8 mouse cellular contexts compared by ENCODE assay signal in genomic region chr2:32363376-32364106, GRCm38 (mm10). TPM values are rescaled to one million over a fixed set of nuclear protein-coding genes. Genes with fewer than 3 reads are reported as not detected.
DNase-seq lines count a peak whose midpoint lies in the region; ATAC-seq and TF ChIP-seq lines count a peak whose summit lies in the region.

No protein-coding gene starts in this region.

- H3K9ac ChIP-seq in forebrain, embryonic 13.5 days: peak overlapping the region; percentile 86

- H3K27me3 ChIP-seq in Patski: no peaks in the 10 kb centered on the region
- H3K27me3 ChIP-seq in forebrain, embryonic 13.5 days: peaks cover 9% of the 10 kb centered on the region

- peaks cover 26% of the 10 kb centered on the region for H3K4me1 ChIP-seq in forebrain, embryonic 13.5 days

- H3K36me3 ChIP-seq in forebrain, embryonic 13.5 days (ENCODE audit: poor library complexity, severe bottlenecking): peaks cover 41% of the 10 kb centered on the region

- CTCF ChIA-PET in Patski (lab: Charles Lee): interaction anchor here (1.1 to 1.5 kb wide), 3 partner anchors 13 to 59 kb away, joined by 3 to 5 read pairs (median 4); no protein-coding TSS in a partner anchor

- peak overlapping the region; percentile 95 for H3K27ac ChIP-seq in gastrocnemius, adult 2 months
- peak overlapping the region; percentile 75 for H3K27ac ChIP-seq in forebrain, embryonic 13.5 days

- WGBS in forebrain, embryonic 13.5 days: 11% methylated on average over 19 of the region's 19 CpGs

- in situ Hi-C loops in Patski (cut with MboI; ENCODE audit: low pct_unique_long_range_greater_than_20kb): no loop called here

- intact Hi-C loops in gastrocnemius, adult 2 months (cut with DNase I): no loop called here

- H3K4me3 ChIP-seq in gastrocnemius, adult 2 months: peak overlapping the region; percentile 93
- H3K4me3 ChIP-seq in forebrain, embryonic 13.5 days: peak overlapping the region; percentile 83

- DNase-seq in gastrocnemius, adult 2 months: peak; percentile 40
- no peak for DNase-seq in gastrocnemius, postnatal 10 days
- no peak for DNase-seq in Patski (ENCODE audit: low read depth, low spot score)
- peak; percentile 67 for DNase-seq in kidney, postnatal 14 days
- DNase-seq in right cerebral cortex, adult 2 months (ENCODE audit: low spot score in 2 of 2): no peak
- no peak for DNase-seq in adrenal gland, postnatal 25 days

- TF ChIP-seq CTCF in gastrocnemius, adult 2 months (IDR thresholded peaks at IDR 0.05): no peak
- TF ChIP-seq CTCF in Patski (IDR thresholded peaks at IDR 0.05): no peak

- ATAC-seq in Patski: peak; percentile 10
- ATAC-seq in forebrain, embryonic 13.5 days: peak; percentile 19; the same call in 1 of the 2 replicates
- peak; percentile 26 for ATAC-seq in megakaryocyte, adult 5-6 weeks (ENCODE audit: poor library complexity, severe bottlenecking)

- peak overlapping the region; percentile 77 for H3K4me2 ChIP-seq in forebrain, embryonic 13.5 days

- H3K9me3 ChIP-seq in forebrain, embryonic 13.5 days (replicated peaks): no peaks in the 10 kb centered on the region

- POLR2A ChIA-PET in Patski (lab: Charles Lee): interaction anchor here (1.5 kb wide), 1 partner anchor 32 kb away, joined by 4 read pairs; no protein-coding TSS in a partner anchor

RNA-seq across cellular contexts. Expression of gene Dnm1, which starts 10.4 kb away (rescaled TPM):
- total RNA-seq in gastrocnemius, adult 2 months (2021): 1 to 10 TPM; 3.7 to 8.2 TPM
- total RNA-seq in gastrocnemius, postnatal 10 days (2021): 10 to 100 TPM; 18.9 to 25.7 TPM
- 18.0 TPM for polyA plus RNA-seq in Patski (2021)
- 13.7 and 20.2 TPM in 2 replicates for polyA plus RNA-seq in forebrain, embryonic 13.5 days (2015; fragmentation: Nextera tagmentation; extraction: Ambion mirVana)
- 0.47 TPM in 1 of 2 replicates, not detected in the other for total RNA-seq in megakaryocyte, adult 5-6 weeks (2015)
- total RNA-seq in megakaryocyte, adult 5-6 weeks (2017): not detected in 2 replicates
- total RNA-seq in adrenal gland, postnatal 25 days (2021): 13.1 and 20.4 TPM in 2 replicates

RNA-seq across cellular contexts. Expression of gene Ciz1, which starts 11.4 kb away (rescaled TPM):
- total RNA-seq in gastrocnemius, adult 2 months (2021): 10 to 100 TPM; 26.4 to 26.6 TPM
- total RNA-seq in gastrocnemius, postnatal 10 days (2021): 10 to 100 TPM; 31.2 to 47.2 TPM
- 69.7 TPM for polyA plus RNA-seq in Patski (2021)
- polyA plus RNA-seq in forebrain, embryonic 13.5 days (2015; fragmentation: Nextera tagmentation; extraction: Ambion mirVana): 49.0 and 52.4 TPM in 2 replicates
- total RNA-seq in megakaryocyte, adult 5-6 weeks (2015): 56.3 and 67.0 TPM in 2 replicates
- 66.2 and 81.0 TPM in 2 replicates for total RNA-seq in megakaryocyte, adult 5-6 weeks (2017)
- 85.5 and 107 TPM in 2 replicates for total RNA-seq in adrenal gland, postnatal 25 days (2021)

RNA-seq across cellular contexts. Expression of gene 1110008P14Rik, which starts 18.2 kb away (rescaled TPM):
- total RNA-seq in gastrocnemius, adult 2 months (2021): 10 to 100 TPM; 34.3 to 43.2 TPM
- 10 to 100 TPM; 52.6 to 53.7 TPM for total RNA-seq in gastrocnemius, postnatal 10 days (2021)
- 89.4 TPM for polyA plus RNA-seq in Patski (2021)
- polyA plus RNA-seq in forebrain, embryonic 13.5 days (2015; fragmentation: Nextera tagmentation; extraction: Ambion mirVana): 59.6 and 60.4 TPM in 2 replicates
- total RNA-seq in megakaryocyte, adult 5-6 weeks (2015): 30.4 and 38.4 TPM in 2 replicates
- total RNA-seq in megakaryocyte, adult 5-6 weeks (2017): 29.1 and 32.3 TPM in 2 replicates
- 173 and 191 TPM in 2 replicates for total RNA-seq in adrenal gland, postnatal 25 days (2021)

RNA-seq across cellular contexts. Expression of gene Lcn2, which starts 24.5 kb away (rescaled TPM):
- total RNA-seq in gastrocnemius, adult 2 months (2021): 1 to 10 TPM; 2.6 to 3.4 TPM
- 1 to 10 TPM; 3.5 to 6.7 TPM for total RNA-seq in gastrocnemius, postnatal 10 days (2021)
- 98.7 TPM for polyA plus RNA-seq in Patski (2021)
- polyA plus RNA-seq in forebrain, embryonic 13.5 days (2015; fragmentation: Nextera tagmentation; extraction: Ambion mirVana): 0.20 TPM in 1 of 2 replicates, not detected in the other
- 3,591 and 4,679 TPM in 2 replicates for total RNA-seq in megakaryocyte, adult 5-6 weeks (2015)
- 682 and 1,100 TPM in 2 replicates for total RNA-seq in megakaryocyte, adult 5-6 weeks (2017)
- 1.0 and 1.5 TPM in 2 replicates for total RNA-seq in adrenal gland, postnatal 25 days (2021)

RNA-seq across cellular contexts. Expression of gene Ptges2, which starts 32.2 kb away (rescaled TPM):
- 10 to 100 TPM; 34.7 to 51.1 TPM for total RNA-seq in gastrocnemius, adult 2 months (2021)
- 10 to 100 TPM; 38.1 to 40.7 TPM for total RNA-seq in gastrocnemius, postnatal 10 days (2021)
- polyA plus RNA-seq in Patski (2021): 53.1 TPM
- 28.5 and 30.1 TPM in 2 replicates for polyA plus RNA-seq in forebrain, embryonic 13.5 days (2015; fragmentation: Nextera tagmentation; extraction: Ambion mirVana)
- total RNA-seq in megakaryocyte, adult 5-6 weeks (2015): 5.0 and 6.7 TPM in 2 replicates
- 7.2 and 8.8 TPM in 2 replicates for total RNA-seq in megakaryocyte, adult 5-6 weeks (2017)
- total RNA-seq in adrenal gland, postnatal 25 days (2021): 49.8 and 51.8 TPM in 2 replicates

Comparison
In these comparisons a context has a peak if more than half of its experiments do, and no peak if none do; other contexts are left out.
1. DNase-seq: peak in gastrocnemius, adult 2 months (single experiment) and kidney, postnatal 14 days (single experiment); none in gastrocnemius, postnatal 10 days (single experiment), Patski (single experiment), right cerebral cortex, adult 2 months (0 of 2) and adrenal gland, postnatal 25 days (single experiment).
2. Peak in every context shown above with its lines, with median percentiles within 50 percentile points of each other: ATAC-seq.